Mouse (Mus musculus): ENCODE measurements around the gene Cacna1a. TPM values are rescaled to one million over a fixed set of nuclear protein-coding genes. Genes with fewer than 3 reads are reported as not detected.

Cacna1a gene
- polyA plus RNA-seq, 1 experiment from 2014 or later: 8.3 TPM

DNA sequence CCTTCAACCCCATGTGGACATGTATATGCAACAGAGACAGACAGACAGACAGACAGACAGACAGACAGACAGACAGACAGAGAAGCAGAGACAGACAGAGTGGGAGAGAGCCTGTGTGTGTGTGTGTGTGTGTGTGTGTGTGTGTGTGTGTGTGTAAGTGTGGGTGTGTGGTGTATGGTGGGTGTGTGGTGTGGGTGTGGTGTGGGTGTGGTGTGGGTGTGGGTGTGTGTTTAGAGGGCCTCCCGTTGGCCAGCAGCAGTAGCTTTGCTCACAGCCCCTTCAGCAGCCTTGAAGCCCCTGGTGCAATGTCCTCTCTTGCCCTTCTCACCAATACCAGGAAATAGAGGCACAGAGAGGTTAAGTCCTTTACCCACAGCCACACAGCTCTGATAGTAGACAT lies 204.9 kb downstream of the Cacna1a start:
- 55% methylated on average over 1 of the region's 1 CpGs for WGBS
- H3K4me3 ChIP-seq: no peak overlapping the region
- no peaks in the 10 kb centered on the region for H3K27me3 ChIP-seq
- no peaks in the 10 kb centered on the region for H3K9me3 ChIP-seq (replicated peaks)
- H3K4me2 ChIP-seq: no peak overlapping the region
- ATAC-seq (replicated peaks; ENCODE audit: insufficient number of reproducible peaks, insufficient read depth, low FRiP score, low read depth): no peak
- H3K36me3 ChIP-seq: no peaks in the 10 kb centered on the region
- H3K27ac ChIP-seq: no peak overlapping the region
- peaks cover 12% of the 10 kb centered on the region for H3K4me1 ChIP-seq (replicated peaks)
- H3K9ac ChIP-seq: no peak overlapping the region

DNA sequence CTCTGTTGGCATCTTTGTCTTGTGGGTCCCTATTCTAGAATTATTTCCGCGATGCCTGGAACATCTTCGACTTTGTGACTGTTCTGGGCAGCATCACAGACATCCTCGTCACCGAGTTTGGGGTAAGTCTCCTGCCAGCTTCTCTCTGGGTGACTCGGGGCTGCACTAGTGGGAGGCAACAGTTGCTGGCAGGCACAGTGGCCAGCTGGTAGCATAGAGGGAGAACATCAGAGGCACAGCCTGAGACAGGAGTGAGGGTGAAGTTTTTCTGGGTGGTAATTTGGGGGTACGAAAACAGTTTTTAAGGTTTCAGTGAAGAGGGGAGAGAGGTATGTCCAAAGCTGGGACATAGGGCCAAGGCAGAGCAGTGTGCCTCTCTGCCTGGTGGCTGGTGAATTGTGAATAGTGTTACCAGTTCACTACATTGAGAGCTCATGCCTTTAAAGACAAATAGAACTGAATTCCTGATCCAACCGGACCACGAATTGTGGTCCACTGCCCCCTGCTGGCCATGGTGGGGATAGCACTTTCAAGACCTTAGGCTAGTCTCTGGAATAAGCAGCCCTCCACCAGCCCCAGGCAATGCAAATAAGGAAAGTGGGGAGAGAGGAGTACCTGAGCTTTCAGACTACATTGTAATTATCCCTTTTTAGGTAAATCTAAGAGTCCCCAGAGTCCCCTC lies 206.0 kb downstream of the Cacna1a start:
- Histone ChIP-seq H3K9ac (no peak overlapping the region), H3K27me3 (no peaks in the 10 kb centered on the region), H3K27ac (no peak overlapping the region), H3K9me3 (replicated peaks) (no peaks in the 10 kb centered on the region), H3K4me2 (no peak overlapping the region), H3K4me1 (replicated peaks) (peaks cover 6% of the 10 kb centered on the region), H3K36me3 (no peaks in the 10 kb centered on the region), H3K4me3 (no peak overlapping the region)
- ATAC-seq (replicated peaks; ENCODE audit: insufficient number of reproducible peaks, insufficient read depth, low FRiP score, low read depth): no peak
- 65% methylated on average over 9 of the region's 9 CpGs for WGBS

DNA sequence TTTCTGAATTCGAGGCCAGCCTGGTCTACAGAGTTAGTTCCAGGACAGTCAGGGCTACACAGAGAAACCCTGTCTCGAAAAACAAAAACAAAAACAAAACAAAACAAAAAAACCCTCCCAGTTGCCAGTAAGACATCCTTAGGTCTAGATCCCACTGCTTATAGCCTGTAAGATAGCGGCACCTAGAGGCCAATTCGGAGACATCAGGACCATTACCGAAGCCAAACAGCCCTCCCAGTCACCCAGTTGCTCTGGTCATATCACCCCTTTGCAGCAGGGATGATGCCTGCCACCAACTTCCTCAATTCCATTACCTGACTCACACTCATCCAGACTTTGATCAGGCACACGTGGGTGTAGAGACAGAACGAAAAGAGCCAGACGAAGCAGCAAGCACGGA lies 207.4 kb downstream of the Cacna1a start:
- Histone ChIP-seq H3K9ac (no peak overlapping the region), H3K4me1 (replicated peaks) (peaks cover 16% of the 10 kb centered on the region), H3K4me2 (no peak overlapping the region), H3K36me3 (no peaks in the 10 kb centered on the region), H3K4me3 (no peak overlapping the region), H3K27me3 (no peaks in the 10 kb centered on the region), H3K9me3 (replicated peaks) (no peaks in the 10 kb centered on the region), H3K27ac (no peak overlapping the region)
- ATAC-seq (replicated peaks; ENCODE audit: insufficient number of reproducible peaks, insufficient read depth, low FRiP score, low read depth): no peak
- WGBS: 16% methylated on average over 9 of the region's 9 CpGs

DNA sequence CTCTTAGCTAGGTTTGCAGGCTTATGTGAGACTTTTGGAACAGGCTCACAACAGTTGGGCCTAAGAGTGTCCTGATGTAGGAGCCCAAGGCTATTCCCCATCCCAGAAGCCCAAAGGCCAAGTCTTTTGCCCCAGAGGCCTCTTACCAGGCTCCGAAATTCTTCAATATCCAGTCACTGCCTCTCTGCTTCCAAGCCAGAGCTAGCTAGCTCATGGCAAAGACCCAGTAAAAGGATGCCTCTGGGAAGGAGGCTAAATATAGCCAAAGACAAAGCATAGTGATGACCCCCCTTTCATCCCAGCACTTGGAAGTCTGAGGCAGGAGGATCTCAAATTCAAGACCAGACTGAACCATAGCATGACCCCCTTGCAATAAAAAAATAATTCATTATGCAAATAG lies 211.2 kb downstream of the Cacna1a start:
- Histone ChIP-seq H3K9ac (no peak overlapping the region), H3K9me3 (replicated peaks) (no peaks in the 10 kb centered on the region), H3K4me2 (no peak overlapping the region), H3K27me3 (0 out of 2 replicates have a peak, but pooled peaks cover 2% of the 10 kb centered on the region), H3K4me3 (no peak overlapping the region), H3K27ac (no peak overlapping the region), H3K4me1 (replicated peaks) (peaks cover 26% of the 10 kb centered on the region), H3K36me3 (no peaks in the 10 kb centered on the region)
- 89% methylated on average over 1 of the region's 1 CpGs for WGBS
- ATAC-seq (replicated peaks; ENCODE audit: insufficient number of reproducible peaks, insufficient read depth, low FRiP score, low read depth): no peak

DNA sequence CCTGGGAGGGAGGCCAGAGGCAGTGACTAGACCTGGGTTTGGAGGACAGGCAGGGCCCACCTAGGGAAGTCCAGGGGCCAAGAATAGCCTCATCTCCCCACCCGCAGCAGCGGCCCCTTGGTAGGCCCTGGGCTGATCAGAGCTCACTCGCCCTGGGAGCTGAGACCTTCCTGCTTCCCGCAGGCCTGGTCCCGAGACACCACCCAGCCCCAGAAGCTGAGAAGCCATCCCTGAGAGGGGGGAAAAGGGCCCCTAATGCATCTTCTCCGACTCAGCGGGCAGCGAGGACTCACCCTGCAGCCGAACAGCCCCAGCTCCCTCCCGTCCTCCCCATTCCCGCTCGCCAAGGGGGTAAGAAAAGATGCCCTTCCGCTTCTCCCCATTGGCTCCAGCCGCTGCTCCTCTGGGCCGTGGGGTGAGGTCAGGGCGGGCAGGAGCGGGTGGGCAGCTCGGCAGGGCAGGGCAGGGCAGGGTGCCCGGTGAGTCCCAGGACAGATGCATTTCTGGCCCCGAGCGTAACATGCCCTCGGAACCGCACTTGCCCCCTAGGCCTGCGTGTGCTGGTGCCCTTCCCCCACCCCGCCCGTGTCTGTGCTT lies 212.2 kb downstream of the Cacna1a start:
- H3K36me3 ChIP-seq: no peaks in the 10 kb centered on the region
- peak overlapping the region; percentile 49 for H3K9ac ChIP-seq
- H3K9me3 ChIP-seq (replicated peaks): no peaks in the 10 kb centered on the region
- peak overlapping the region; percentile 68 for H3K4me2 ChIP-seq
- H3K27me3 ChIP-seq: 0 out of 2 replicates have a peak, but pooled peaks cover 2% of the 10 kb centered on the region
- peak overlapping the region; percentile 66 for H3K27ac ChIP-seq
- peak; percentile 41; the same call in 1 of the 2 replicates for ATAC-seq (replicated peaks; ENCODE audit: insufficient number of reproducible peaks, insufficient read depth, low FRiP score, low read depth)
- peaks cover 26% of the 10 kb centered on the region for H3K4me1 ChIP-seq (replicated peaks)
- 13% methylated on average over 25 of the region's 26 CpGs for WGBS
- peak overlapping the region; percentile 46 for H3K4me3 ChIP-seq

DNA sequence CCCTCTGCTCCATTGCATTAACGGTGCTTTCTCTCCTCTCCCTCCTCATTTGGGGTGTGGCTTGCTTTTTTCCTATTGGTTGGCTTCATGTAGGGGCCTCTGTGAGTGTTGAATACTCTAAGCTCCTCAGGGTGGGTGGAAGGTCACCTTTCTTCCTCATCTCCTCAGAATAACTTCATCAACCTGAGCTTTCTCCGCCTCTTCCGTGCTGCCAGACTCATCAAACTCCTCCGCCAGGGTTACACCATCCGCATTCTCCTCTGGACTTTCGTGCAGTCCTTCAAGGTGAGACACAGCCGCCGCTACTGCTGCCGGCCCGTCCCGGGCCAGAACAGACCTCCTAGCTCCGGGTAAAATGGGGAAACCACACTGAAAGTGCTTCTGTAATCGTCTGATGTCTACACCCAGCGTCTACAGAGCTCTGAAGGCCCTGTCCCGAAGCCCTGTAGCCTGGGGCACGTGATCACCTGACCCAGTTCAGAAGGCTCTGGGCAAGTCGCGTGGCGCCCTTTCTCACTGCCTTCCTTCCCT lies 213.0 kb downstream of the Cacna1a start:
- Histone ChIP-seq H3K9ac (peak overlapping the region; percentile 45), H3K27me3 (0 out of 2 replicates have a peak, but pooled peaks cover 2% of the 10 kb centered on the region), H3K36me3 (no peaks in the 10 kb centered on the region), H3K4me1 (replicated peaks) (peaks cover 26% of the 10 kb centered on the region), H3K4me3 (peak overlapping the region; percentile 46), H3K9me3 (replicated peaks) (no peaks in the 10 kb centered on the region), H3K27ac (peak overlapping the region; percentile 66), H3K4me2 (peak overlapping the region; percentile 68)
- WGBS: 4% methylated on average over 19 of the region's 19 CpGs
- ATAC-seq (replicated peaks; ENCODE audit: insufficient number of reproducible peaks, insufficient read depth, low FRiP score, low read depth): peak; percentile 48; the same call in 1 of the 2 replicates

DNA sequence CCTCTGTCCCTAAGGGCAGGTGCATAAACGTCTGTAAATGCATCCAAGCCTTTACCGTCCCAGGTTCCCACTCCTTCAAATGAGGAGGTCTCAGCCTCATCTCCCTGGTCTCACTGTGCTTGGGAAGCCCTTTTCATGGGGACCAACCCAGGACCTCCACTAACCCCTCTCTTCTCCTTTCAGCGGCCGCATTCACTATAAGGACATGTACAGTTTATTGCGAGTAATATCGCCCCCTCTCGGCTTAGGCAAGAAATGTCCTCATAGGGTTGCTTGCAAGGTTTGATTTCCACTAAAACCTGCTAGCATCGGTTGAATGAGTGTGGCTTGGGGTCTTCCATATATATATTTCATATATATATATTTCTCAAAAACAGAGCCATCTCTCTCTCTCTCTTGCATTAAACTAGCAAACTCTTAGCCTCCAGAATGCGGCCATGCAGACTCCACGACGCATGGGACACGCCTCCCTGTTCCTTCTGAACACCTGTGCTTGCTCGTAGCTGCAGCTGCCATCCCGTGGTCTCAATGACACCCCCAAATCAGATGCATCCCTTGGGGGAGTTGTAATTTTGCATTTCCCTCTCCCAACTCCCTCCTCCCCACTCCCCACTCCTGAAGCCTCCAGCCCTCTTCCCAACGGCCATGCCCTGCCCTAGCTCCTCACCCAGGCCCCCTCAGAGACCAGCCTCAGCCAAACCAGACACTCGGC lies 226.4 kb downstream of the Cacna1a start:
- peaks cover 7% of the 10 kb centered on the region; the same call in 1 of the 2 replicates for H3K4me1 ChIP-seq (replicated peaks)
- H3K9me3 ChIP-seq (replicated peaks): no peaks in the 10 kb centered on the region
- peaks cover 42% of the 10 kb centered on the region for H3K27me3 ChIP-seq
- no peaks in the 10 kb centered on the region for H3K36me3 ChIP-seq
- no peak overlapping the region for H3K9ac ChIP-seq
- no peak overlapping the region for H3K4me2 ChIP-seq
- ATAC-seq (replicated peaks; ENCODE audit: insufficient number of reproducible peaks, insufficient read depth, low FRiP score, low read depth): no peak
- 41% methylated on average over 16 of the region's 16 CpGs for WGBS
- H3K27ac ChIP-seq: no peak overlapping the region
- H3K4me3 ChIP-seq: no peak overlapping the region

DNA sequence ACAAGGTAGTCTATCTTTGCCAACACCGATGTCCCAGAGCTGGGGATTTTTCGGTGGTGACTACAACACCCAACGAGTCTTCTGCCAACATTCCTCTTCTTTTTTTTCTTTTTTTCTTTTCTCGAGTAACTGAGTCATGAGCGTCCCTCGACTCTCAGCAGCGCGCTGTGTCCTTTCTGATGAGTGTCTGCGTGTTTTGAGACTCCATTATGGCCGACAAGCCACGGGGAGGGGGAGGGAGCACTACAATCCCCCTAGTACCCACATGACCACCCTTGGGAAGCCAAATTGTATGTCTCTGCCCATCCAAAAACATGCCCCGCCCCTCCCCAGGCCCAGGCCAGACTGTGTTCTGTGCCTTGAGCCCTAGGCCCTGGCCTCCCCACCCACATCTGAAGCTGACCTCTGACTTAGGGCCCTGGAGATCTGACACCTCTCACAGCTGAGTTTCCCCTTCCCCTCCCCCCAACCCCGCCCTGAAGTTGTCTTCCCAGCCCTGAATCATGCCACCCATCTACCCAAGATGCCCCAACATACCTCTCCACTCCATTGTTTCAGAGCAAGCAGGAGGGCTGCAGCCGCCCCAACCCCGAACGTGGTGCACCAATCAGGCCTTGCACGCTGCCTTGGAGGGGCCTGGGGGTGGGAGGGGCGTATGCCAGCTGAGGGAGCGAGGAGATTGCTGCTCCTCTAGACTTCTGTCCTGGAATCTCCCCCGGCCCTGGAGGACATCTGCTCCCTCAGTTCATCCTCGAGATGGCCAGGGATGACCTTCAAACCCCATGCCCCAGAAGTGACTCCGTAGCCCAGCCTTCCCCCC lies 227.6 kb downstream of the Cacna1a start:
- no peak overlapping the region for H3K4me3 ChIP-seq
- no peaks in the 10 kb centered on the region for H3K9me3 ChIP-seq (replicated peaks)
- no peak overlapping the region for H3K9ac ChIP-seq
- peaks cover 42% of the 10 kb centered on the region for H3K27me3 ChIP-seq
- H3K4me1 ChIP-seq (replicated peaks): peaks cover 7% of the 10 kb centered on the region; the same call in 1 of the 2 replicates
- H3K27ac ChIP-seq: no peak overlapping the region
- no peaks in the 10 kb centered on the region for H3K36me3 ChIP-seq
- 41% methylated on average over 22 of the region's 22 CpGs for WGBS
- no peak overlapping the region for H3K4me2 ChIP-seq
- ATAC-seq (replicated peaks; ENCODE audit: insufficient number of reproducible peaks, insufficient read depth, low FRiP score, low read depth): no peak

DNA sequence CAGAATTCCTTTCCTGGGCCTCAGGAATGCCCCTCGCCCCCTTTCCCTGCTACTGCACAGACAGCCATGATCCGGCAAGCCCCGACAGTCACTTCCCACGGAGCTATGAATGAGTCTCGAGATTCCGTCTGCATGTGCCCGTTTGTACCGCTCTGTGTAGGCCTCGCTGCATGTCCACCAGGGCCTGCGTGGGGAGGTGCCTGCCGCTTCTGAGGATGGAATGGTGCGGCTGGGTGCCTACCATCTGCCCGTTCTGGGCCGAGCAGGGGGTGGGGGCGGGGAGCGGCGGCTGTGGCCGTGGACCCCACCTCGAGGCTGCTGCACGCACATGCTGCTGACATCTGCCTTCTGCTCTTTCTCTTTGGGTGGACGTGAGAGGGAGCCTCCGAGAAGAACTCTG lies 228.8 kb downstream of the Cacna1a start:
- H3K9me3 ChIP-seq (replicated peaks): no peaks in the 10 kb centered on the region
- H3K36me3 ChIP-seq: no peaks in the 10 kb centered on the region
- no peak overlapping the region for H3K4me2 ChIP-seq
- no peak overlapping the region for H3K9ac ChIP-seq
- peaks cover 7% of the 10 kb centered on the region; the same call in 1 of the 2 replicates for H3K4me1 ChIP-seq (replicated peaks)
- ATAC-seq (replicated peaks; ENCODE audit: insufficient number of reproducible peaks, insufficient read depth, low FRiP score, low read depth): no peak
- H3K27ac ChIP-seq: no peak overlapping the region
- no peak overlapping the region for H3K4me3 ChIP-seq
- WGBS: 41% methylated on average over 22 of the region's 22 CpGs
- H3K27me3 ChIP-seq: peaks cover 42% of the 10 kb centered on the region

DNA sequence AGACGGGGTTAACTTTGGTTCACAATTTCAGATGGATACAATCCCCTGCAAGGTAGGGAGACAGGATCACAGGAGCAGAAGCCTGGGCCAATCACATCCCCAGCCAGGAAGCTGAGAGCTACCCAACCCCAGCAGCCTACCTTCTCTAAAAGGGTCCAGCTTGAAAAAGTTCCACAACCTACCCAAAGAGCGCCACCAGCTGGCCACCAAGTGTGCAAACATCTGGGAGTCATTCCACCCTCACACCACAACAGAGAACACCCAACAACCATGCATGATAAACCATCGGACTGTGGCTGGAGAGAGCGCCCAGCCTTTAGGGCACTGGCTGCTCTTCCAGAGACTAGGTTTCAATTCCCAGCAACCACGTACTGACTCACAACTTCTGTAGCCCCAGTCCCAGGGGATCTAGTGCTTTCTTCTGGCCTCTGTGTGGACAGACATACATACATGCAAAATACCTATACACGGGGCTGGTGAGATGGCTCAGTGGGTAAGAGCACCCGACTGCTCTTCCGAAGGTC lies 232.9 kb downstream of the Cacna1a start:
- H3K9ac ChIP-seq: no peak overlapping the region
- WGBS: 71% methylated on average over 8 of the region's 8 CpGs

More for the DNA sequence above, 232.9 kb downstream of the Cacna1a start:
- H3K36me3 ChIP-seq: no peaks in the 10 kb centered on the region
- peaks cover 6% of the 10 kb centered on the region; the same call in 1 of the 2 replicates for H3K4me1 ChIP-seq (replicated peaks)
- no peaks in the 10 kb centered on the region for H3K9me3 ChIP-seq (replicated peaks)
- H3K4me2 ChIP-seq: no peak overlapping the region
- H3K27me3 ChIP-seq: peaks cover 23% of the 10 kb centered on the region
- H3K4me3 ChIP-seq: no peak overlapping the region
- no peak overlapping the region for H3K27ac ChIP-seq
- ATAC-seq (replicated peaks; ENCODE audit: insufficient number of reproducible peaks, insufficient read depth, low FRiP score, low read depth): no peak
